Mouse (Mus musculus) urinary bladder, postnatal 4 days (tissue): Measurements from ENCODE around the gene Aip.
"Not testable (repeated sequence)": the region's sequence is repeated elsewhere in the genome, so short reads cannot be mapped to it uniquely, and the experiment has no call there.

Experiments
- DNase-seq, 2 experiments: peaks; one replicate each; pipeline ENCODE4 v3.0.0; 2021 to 2022; ENCODE audit warnings: low spot score in 2 of 2

Aip gene

DNA sequence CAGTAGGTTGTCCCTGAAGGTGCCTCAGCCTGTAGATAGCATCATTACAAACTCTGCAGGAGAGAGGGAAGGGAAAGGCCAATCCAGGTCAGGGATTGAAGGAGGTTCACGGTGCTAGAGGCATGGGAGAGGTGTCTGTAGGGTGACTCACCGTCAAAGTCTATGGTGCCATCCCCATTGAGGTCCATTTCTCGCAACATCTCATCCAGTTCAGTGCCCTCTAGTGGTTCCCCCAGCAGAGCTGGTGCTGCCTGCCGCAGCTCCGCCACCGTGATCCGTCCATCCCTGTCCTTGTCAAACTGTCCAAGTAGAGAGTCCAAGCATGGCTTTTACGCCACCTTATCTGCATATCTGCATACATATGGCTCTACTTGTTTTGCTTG is 10.3 kb upstream of the Aip start:
- not testable (repeated sequence) for DNase-seq

DNA sequence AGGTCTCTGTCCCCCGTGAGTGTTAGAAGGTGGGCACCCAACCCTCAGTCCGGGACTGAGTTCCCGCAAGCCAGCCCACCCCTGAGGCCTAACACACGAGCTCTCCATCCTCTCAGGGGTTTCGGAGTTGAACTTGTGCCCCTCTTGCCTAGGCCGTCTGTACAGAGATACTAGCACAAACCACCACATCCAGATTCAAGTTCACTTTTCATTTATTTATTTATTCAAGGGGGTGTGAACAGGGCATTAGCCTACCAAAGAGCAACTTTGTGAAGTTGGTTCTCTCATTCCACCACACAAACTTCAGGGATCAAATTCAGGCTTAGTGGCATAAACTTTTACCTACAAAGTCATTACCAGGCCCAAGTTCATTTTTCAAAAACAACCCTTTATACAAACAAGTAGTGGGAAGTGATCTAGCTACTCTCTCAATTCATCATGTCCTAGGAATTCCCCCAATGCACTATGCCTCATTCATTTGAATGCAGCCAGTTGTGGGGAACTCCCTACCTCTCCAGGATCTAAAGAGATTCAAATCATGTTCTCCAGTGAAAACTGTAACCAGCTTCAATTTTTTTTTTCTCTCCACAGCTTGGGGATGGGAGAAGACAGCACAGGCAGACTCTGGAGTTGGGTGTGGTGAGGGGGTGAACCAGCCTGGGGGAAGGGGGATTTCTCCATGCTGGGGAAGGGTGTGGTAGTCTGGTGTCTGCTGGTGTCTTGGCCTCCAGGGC is 9.7 kb upstream of the Aip start:
- not testable (repeated sequence) for DNase-seq

DNA sequence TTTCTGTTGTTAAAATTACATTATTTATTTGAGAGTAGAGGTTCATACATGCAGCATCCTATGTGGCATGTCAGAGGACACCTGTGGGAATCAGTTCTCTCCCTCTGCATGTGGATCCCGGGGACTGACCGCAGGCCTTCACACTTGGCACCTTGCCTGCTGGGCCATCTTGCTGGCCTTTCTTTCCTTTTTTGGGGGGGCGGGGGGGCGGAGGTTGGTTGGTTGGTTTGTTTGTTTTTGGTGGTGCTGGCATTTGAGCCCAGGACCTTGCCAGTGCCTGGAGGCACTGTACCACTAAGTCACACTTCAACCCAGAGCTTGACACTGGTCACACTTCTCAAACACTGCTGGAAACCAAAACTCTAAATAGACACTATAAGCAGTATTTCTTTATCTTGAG is 8.7 kb upstream of the Aip start:
- DNase-seq, result no peak

DNA sequence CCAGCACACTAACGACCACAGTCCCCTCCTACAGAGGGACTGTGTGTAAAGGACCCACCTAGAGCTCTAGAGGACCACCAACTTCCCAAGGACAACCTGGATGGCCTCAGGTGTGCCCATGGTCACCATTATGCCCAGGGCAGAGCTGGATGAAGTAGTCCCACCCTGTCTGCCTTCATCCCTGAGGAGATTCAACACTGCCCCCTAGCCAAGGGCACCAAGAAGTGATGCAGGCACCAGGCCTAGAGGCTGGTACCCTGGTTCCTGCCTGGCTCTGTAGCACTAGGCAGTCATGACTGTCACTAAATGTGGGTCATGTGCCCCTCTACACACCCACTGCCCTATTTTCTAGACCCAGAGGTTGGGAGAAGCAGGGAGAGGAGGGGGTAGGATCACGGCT is 6.1 kb upstream of the Aip start:
- DNase-seq, result no peak

DNA sequence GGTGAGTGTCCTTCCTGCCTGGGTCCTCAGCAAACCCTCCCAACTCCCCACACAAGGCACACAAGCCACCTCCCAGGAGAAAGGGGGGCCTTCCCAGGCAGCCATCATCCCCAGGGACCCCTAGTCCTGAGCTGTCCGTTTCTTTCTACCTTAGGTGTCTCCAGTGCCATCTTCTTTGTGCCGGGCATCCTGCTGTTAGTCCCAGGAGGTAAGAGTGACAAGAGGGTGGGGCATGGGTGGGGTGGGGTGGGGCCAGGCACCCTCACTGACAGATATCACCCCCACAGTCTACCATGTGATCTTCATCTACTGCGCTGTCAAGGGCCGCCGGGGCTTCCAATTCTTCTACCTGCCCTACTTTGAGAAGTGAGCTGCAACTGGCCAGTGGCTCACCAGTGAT is 5.4 kb upstream of the Aip start:
- DNase-seq, result no peak

DNA sequence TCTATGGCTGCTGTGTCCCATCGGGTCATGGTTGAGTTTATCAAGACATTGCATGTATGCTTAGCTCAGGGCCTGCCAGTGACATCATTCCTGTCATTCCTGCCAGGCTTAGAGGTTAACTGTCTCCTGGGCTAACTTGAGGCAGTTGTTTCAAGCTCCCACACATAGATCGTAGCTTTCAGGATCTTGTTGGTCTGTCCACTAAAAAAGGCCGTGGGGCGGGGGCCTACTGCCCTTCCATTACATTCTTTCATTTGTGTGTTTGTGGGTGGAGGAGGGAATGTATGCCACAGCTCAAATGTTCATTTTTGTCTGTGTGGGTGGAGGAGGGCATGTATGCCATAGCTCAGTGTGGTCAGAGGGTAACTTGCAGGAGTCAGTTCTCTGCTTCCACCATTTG is 4.4 kb upstream of the Aip start:
- no peak for DNase-seq

DNA sequence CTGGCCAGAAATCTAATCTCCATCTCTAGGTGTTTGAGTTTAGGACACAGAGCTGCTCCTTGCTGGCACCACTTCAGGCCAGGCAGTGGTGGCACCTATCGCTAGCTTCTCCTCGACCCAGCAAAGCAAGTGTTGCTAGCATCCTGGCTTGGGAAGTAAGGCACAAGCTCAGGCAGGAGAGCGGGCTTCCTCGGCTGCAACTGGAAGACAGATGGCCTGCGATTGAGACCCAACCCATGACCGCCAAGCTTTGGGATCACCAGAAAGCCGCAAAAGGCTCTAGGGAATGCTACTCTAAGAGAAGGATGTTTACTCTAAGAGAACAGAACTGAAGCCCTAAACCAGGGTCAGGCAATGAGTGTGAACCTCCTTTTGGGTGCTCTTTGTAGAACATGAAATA is 3.8 kb upstream of the Aip start:
- no peak for DNase-seq

DNA sequence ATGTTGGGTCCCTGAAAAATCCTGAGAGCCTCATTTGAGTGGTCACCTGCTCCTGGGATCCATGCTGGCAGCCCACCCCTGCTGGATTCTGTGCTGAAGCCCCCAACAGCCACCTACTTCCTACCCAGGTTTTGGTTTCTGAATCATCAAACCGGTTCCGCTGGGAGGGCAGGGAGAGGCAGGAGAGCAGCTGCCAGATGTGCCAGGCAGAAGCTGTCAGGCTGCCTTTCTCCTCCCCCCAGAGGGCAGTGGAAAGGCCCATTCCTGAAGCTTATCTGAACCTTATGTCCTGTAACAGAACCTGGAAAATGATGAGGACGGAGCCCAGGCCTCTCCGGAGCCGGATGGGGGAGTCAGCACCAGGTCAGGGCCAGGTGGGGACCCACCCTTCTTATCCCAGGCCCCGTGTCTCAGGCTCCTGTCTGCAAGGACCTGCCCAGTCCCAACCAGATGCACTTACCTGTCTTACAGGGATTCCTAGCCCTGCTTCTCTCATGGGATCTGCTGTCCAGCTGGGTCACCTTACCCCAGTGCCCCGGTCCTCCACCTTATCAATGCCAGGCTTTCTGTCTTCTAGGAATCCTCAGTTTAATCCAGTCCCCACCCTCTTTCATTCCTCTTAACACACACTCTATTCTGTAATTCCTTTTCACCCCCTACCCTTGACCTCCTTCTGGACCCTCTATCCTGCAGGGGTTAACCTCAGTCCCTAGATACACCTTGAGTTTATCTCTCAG is 1.3 kb upstream of the Aip start:
- DNase-seq, result no peak

DNA sequence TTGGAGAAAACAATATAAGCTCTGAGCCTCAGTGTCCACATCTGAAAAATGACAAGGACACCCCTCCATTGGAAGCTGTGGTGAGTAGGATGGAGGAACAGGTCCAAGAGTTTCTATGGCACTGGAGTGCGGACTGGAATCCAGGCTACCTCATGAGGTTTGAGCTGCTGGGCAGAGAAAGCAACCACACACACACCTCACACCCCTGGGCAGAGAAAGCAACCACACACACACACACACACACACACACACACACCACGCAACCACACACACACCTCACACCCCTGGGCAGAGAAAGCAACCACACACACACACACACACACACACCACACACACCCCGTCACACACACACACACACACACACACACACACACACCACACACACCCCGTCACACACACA is 390 bp downstream of the Aip start:
- not testable (repeated sequence) for DNase-seq

DNA sequence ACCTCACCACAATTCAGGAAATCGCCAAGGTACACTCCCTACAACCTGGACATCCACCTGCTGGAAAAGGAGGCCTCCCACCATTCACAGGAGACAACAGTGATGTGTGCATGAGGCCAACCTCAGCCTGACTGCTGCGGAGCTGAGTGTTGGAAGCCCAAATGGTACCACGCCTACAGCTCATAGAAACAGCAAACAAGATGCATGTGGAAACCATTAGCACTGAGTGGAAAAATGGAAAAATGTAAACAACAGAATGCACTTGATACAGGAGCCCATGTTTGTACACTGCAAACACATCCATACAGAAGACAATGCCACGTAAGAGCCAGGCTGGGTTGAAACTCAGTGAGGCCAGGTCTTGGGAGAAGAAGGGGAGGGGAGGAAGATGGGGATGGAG is 1.2 kb downstream of the Aip start:
- no peak for DNase-seq

DNA sequence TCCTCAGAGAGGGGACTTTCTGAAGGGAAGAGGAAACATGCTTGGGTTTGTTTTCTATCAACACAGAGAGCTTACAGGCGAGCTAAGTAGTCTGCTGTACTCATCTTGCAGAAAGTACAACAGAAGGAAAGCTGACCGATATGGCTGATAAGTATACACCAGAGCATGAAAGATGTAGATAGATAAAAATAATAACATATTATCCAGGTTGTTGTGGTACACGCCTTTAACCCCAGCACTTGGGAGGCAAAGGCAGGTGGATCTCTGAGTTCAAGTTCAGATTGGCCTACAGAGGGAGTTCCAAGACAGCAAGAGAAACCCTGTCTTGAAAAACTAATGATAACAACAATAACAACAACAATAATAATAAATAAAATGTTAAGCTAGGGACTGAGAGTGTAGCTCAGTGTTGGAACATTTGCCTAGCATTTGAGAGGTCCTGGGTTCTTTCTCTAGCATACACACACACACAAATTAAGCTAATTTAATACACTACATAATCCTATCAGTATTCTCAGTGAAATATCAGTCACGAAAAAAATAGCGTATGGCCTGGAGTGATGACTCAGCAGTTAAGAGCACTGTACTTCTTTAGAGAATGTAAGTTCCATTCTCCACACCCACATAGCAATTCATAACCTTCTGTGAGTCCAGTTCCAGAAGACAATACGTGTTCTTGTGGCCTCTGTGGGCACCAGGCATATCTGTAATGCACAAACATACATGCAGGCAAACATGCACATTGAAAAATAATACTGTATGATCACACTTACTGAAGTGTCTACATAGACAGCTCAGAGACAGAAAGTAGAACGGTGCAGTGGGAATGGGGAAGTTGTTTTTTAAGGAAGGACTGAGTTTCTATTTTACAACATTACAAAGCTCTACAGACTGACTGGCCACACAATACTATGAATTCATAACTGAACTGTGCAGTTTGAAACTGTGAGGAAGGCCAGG is 3.0 kb downstream of the Aip start:
- no peak for DNase-seq

DNA sequence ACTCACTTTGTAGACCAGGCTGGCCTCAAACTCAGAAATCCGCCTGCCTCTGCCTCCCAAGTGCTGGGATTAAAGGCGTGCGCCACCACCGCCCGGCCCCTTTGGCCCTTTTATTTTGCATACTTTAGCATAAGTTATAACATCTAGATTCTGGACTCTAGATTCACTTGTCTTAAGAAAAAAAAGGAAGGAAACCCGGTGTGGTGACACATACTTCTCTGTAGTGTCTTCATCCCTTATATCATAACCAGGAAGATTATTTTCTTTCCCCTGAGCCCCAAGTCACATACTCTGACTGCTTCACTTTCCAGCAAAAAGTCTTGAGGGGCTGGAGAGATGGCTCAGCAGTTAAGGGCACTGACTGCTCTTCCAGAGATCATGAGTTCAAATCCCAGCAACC is 3.8 kb downstream of the Aip start:
- not testable (repeated sequence) for DNase-seq

DNA sequence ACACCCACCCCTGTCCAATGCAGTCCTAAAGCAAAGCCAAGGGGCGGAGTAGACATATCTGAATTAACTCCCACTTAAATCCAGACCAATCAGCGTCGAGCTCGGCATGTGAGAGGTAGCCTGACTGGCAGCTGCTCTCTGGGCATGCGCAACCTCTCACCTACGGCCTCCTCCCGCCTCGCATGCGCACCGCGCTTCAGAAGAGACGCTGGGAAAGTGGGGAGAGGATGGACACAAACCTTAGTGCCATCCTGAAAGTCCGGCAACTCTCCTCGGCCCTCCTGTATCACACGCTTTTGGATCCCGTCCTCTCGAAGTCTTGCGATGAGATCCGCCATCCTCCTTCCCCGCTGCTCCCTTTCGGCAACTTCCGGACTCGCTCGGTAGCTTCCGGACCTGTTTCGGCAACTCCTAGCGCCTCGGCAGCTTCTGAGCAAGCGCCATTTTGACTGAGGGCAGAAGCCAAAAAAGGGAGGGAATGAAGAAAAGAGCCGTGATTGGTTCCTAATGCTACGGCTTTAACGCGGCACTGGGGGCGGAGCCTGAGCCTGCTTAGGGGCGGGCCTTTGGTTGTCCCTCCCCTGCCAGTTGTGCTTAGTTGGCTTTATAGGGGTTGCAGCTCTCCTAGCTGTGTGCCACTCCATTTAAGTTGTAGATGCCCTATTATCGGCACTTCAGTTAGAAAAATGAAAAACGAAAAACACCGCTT is 4.4 kb downstream of the Aip start:
- DNase-seq, result peak; percentile 95 to 98

DNA sequence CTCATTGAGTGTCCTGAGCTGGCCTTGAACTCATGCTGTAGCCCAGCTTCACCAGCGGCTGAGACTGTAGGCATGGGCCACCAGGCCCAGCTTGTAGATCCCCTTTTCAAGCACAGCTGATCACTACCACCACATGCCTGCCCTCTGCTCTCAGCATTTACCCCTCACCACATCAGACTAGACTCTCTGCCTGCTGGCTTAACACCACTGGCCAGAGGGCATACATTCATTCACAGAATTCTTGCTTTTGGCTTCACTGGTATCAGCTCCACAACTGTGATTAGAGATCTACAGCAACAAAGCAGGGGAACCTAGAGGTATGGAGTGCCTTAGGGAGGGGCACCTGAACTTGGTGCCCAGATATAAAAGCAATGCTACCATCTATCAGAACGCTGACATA is 5.2 kb downstream of the Aip start:
- no peak for DNase-seq

DNA sequence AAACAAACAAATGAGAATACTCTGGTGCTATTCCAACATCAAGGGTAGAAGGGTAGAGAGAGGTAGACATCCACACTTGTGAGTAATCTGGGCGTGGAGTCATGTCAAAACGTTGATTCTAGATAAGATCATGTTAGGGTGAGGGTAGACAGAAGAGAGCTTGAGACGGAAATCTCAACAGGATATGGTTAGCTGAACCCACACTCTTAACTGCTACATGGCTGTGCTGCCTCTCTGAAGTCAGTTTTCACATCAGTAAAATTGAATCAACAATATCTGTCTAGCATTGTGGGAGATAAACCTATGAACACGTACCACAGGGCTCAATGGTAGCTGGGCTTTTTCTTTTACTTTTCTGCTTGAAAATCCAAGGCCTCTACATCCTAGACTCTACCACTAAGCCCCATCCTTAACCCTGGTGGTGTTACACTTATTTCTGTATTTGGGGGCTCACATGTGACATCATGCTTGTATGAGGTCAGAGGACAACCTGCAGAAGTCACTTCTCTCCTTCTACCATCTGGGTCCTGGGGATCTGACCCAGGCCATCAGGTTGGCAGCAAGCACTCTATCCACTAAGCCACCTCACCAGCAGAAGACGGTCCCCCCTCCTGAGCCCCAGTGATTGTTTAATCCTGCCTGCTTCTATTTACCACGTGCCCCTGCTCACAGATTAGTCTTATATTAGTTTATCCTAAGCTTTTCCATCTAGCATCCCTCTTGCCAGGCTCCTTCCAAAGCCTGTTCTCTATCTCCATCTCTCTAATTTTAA is 5.8 kb downstream of the Aip start:
- no peak for DNase-seq

DNA sequence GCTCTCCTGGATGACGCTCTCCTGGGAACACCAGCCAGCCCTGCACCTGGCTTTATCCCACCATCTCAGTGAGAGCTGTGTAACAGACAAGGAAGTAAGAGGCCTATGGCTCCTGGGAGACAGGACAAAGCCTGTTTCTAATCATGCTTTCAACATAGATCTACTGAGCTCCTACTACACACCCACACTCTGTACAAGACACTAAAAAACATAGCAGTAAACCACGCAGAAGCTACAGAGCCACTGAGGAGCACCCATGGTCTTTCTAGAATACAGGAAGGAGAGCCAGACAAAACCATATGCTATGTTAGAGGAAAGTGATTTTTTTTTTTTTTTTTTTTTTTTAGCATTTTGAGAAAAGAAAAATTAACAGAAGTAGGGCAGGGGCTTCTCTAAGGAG is 7.3 kb downstream of the Aip start:
- no peak for DNase-seq

DNA sequence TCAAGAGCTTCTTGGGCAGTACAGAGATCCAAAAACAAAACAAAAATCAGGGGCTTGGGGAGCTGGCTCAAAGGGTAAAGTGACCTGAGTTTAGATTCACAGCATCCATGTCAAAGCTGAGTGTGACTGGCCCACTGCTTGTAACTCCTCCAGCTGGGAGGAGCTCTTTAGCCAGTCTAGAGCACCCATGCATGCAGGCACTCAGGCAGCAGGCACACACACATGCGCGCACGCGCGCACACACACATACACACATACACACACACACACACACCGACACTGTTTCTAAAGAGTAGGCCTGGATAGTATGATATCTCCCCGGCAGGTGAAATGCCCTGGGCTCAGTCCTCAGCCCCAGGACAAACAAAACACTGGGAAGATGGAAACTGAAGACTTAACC is 8.7 kb downstream of the Aip start:
- DNase-seq, result no peak

DNA sequence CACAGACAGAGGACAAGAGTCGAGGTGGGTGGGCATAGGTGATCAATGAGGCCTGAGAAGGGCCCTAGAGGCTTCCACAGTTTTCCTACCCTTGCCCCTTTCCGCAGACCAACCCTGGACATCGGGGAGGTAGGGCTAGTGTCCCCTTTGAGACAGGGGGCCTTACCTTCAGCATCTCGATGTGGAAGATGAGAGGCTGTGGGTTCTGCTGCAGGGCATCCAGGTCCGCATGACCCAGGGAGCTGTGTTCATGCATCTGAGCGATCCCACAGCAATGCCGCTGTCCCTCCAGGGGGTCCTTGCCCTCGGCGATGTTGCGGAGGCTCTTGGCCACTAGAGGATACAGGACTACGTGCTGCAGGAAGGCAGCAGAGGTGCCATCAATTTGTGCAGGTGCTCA is 9.8 kb downstream of the Aip start:
- DNase-seq, result no peak

DNA sequence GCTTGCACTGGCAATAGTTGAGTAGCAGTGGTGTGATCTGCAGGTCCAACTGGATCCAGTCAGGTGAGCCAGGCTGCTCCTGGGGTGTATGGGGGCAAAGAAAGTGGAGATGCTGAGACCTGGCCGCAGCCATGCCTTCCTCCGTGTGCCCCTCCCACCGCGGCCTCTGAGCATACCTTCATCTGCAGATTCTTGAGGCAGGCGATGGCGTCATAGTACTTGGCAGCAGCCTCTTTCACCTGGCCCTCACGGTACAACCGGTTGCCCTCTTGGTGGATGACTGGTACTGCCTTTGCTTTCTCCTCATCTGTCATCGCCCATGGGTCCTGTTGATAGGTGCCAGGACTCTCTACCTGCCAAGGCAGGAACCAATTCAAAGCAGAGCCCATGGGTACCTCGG is 10.5 kb downstream of the Aip start:
- DNase-seq, result no peak

DNA sequence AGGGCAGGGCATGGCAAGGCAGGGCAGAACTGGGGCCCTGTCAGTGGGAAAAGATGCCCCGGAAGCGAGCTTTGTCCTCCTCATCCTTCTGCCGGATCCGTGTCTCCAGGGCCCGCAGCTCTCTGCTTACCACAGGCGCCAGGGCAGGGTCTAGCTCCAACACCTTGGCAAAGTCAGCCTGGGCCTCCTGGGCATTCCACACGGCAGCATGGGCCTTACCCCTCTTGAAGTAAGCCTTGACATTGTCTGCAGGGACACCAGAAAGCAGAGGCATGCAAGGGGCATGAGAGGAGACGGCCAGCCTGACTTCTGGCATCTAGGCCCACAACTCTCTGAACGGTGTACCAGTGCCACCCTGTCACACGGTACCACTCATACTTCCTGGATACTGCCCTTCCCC is 11.1 kb downstream of the Aip start:
- no peak for DNase-seq

DNA sequence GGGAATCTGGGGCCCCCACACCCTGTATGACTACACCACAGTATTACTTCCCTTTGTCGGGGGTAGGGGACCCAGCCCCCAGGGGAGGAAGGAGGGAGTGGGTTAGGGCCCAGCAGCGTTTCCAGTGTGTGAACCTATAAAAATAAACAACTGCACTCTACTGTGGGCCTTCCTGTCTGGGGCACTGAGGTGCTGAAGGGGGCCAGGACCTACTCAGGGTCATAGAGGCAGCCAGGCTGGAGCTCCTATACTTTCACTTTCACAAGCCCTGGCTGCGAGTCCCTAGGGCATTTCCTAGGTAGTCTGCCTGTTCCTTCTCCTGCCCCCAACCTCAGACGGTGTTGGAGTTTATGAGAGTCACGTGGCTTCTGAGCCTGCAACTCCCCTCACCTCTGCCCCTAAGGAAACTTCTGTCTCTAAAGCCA is 11.8 kb downstream of the Aip start:
- no peak for DNase-seq
